48 mouse cellular contexts compared by ENCODE assay signal in the genomic region with DNA sequence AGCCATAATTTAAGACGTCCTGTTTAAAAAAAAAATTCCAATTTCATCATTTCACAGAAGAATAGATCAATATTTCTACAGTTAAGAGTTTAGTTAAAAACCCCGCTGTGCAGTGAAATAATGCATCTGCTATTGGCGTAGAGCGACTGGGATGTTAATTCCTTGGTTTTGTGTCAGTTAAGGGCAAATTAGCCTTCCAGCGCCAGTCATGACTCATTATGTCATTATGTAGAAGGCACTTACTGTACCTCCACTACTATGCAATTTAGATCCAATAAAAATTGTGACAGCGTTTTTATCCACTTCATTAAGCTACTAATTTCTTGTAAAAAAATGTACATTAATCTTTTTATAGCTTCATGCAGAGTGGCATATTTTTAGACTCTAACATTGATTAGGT. TPM values are rescaled to one million over a fixed set of nuclear protein-coding genes. Genes with fewer than 3 reads are reported as not detected.
"Had no signal": no experiment of that assay in that cellular context is flagged by ENCODE, and none has a peak within 500 bp of the region (broad histone marks: within the 10 kb centered on the region; RNA-seq: fewer than 3 reads in every experiment).

No protein-coding gene starts in this region.

- H3K4me2 ChIP-seq: heart, embryonic 13.5 days; heart, embryonic 15.5 days; hindbrain, embryonic 12.5 days; hindbrain, embryonic 13.5 days; hindbrain, embryonic 14.5 days; hindbrain, embryonic 15.5 days; intestine, embryonic 15.5 days; kidney, embryonic 15.5 days had no signal

- H3K4me1 ChIP-seq: heart, embryonic 13.5 days; heart, embryonic 15.5 days; hindbrain, embryonic 13.5 days; intestine, embryonic 15.5 days; kidney, embryonic 15.5 days had no signal

- H3K9ac ChIP-seq: heart, embryonic 13.5 days; heart, embryonic 15.5 days; hindbrain, embryonic 12.5 days; hindbrain, embryonic 13.5 days; hindbrain, embryonic 14.5 days; hindbrain, embryonic 15.5 days; intestine, embryonic 15.5 days; kidney, embryonic 15.5 days had no signal

- H3K36me3 ChIP-seq: heart, embryonic 13.5 days; heart, embryonic 15.5 days; hindbrain, embryonic 10.5 days; hindbrain, embryonic 12.5 days; hindbrain, embryonic 13.5 days; hindbrain, embryonic 15.5 days; intestine, embryonic 15.5 days; kidney, embryonic 15.5 days had no signal

- DNase-seq: heart, postnatal 10 days; heart, postnatal 14 days; heart, postnatal 36 days; heart, postnatal 4 days; kidney, adult 11 months; kidney, adult 18-20 months; kidney, adult 2 months; kidney, adult 8-10 months; kidney, adult 9 months; kidney, postnatal 10 days; kidney, postnatal 14 days; kidney, postnatal 25 days; kidney, postnatal 36 days; kidney, postnatal 4 days; layer of hippocampus, adult 9-11 months; layer of hippocampus, postnatal 36 days had no signal

- H3K4me3 ChIP-seq: heart, embryonic 13.5 days; heart, embryonic 15.5 days; hindbrain, embryonic 10.5 days; hindbrain, embryonic 12.5 days; hindbrain, embryonic 13.5 days; hindbrain, embryonic 15.5 days; intestine, embryonic 15.5 days; kidney, embryonic 15.5 days; layer of hippocampus, adult 2 months; left cerebral cortex, adult 2 months had no signal

- ATAC-seq: hindbrain, embryonic 16.5 days; hindbrain, postnatal 0 days; inflammation-experienced regulatory T-cells, adult 6 months; intestine, postnatal 0 days had no signal

- H3K27me3 ChIP-seq: heart, embryonic 15.5 days; hindbrain, embryonic 15.5 days; intestine, embryonic 15.5 days had no signal

- H3K9me3 ChIP-seq: heart, embryonic 13.5 days; heart, embryonic 15.5 days; hindbrain, embryonic 10.5 days; hindbrain, embryonic 12.5 days; hindbrain, embryonic 13.5 days; hindbrain, embryonic 15.5 days; intestine, embryonic 15.5 days; kidney, embryonic 15.5 days had no signal

- H3K27ac ChIP-seq: heart, embryonic 13.5 days; heart, embryonic 15.5 days; hindbrain, embryonic 10.5 days; hindbrain, embryonic 12.5 days; hindbrain, embryonic 13.5 days; hindbrain, embryonic 14.5 days; hindbrain, embryonic 15.5 days; hindbrain, postnatal 0 days; intestine, embryonic 15.5 days; kidney, embryonic 15.5 days; kidney, postnatal 0 days; layer of hippocampus, adult 2 months; left cerebral cortex, adult 2 months had no signal

RNA-seq across cellular contexts. Expression of gene 4930535I16Rik, which starts 31.1 kb away (rescaled TPM):
- total RNA-seq: heart, postnatal 10 days; heart, postnatal 14 days; heart, postnatal 25 days; heart, postnatal 36 days; heart, postnatal 4 days; hematopoietic stem cell, adult 5-6 weeks; hindbrain, postnatal 0 days; layer of hippocampus, adult 18-20 months; layer of hippocampus, adult 2 months; layer of hippocampus, postnatal 10 days; layer of hippocampus, postnatal 14 days; layer of hippocampus, postnatal 25 days; layer of hippocampus, postnatal 36 days; left cerebral cortex, adult 18-20 months; left cerebral cortex, adult 2 months; left cerebral cortex, adult 8-10 months had no signal
- polyA plus RNA-seq: heart, embryonic 13.5 days; heart, embryonic 14.5 days; heart, embryonic 15.5 days; heart, embryonic 16.5 days; hindbrain, embryonic 10.5 days; hindbrain, embryonic 11.5 days; hindbrain, embryonic 12.5 days; hindbrain, embryonic 13.5 days; hindbrain, embryonic 14.5 days; hindbrain, embryonic 15.5 days; hindbrain, embryonic 16.5 days; hindbrain, postnatal 0 days; inflammation-experienced regulatory T-cells, adult 6 months; intestine, embryonic 14.5 days; intestine, embryonic 15.5 days; intestine, embryonic 16.5 days; intestine, postnatal 0 days; kidney, adult 2 months; kidney, embryonic 14.5 days; kidney, embryonic 15.5 days; kidney, embryonic 16.5 days; kidney, postnatal 0 days; large intestine, adult 2 months had no signal
